Mouse (Mus musculus): ENCODE results near the gene Asna1.
A peak's percentile ranks its signal among the peaks of the same experiment; 100 is the strongest.

The Asna1 gene

DNA sequence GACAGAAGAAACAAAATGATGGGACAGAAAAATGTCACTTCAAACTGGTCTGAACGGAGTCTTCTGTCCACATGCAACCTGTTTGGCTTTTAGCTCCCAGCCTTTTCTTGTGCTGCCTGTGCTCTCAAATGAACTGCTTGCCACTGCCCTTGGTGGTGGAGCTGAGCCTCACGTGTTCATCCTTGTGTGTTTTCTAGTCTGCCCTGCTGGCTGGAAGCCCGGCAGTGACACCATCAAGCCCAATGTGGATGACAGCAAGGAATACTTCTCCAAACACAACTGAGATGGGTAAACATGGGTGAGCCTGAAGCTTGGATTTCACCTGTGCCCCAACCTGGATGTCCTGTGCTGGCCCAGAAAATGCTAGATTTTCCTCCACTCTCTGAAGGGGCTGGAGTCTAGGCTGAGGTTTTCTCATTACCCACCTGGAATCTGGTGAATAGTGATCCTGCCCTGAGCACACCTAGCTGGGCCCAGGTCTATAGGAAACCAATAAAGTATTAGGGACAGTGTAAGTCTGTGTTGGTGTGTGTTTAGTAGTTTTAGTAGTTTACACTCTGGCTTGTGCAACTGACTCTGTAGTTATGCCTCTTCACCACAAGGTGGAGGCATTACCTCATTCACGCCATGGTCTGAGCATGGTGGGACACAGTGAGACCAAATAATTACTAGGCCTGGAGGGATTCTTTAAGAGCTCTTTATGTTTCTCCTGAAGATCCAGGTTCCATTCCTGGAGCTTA is 51.1 kb downstream of the Asna1 start:
- peak; percentile 81 for DNase-seq

DNA sequence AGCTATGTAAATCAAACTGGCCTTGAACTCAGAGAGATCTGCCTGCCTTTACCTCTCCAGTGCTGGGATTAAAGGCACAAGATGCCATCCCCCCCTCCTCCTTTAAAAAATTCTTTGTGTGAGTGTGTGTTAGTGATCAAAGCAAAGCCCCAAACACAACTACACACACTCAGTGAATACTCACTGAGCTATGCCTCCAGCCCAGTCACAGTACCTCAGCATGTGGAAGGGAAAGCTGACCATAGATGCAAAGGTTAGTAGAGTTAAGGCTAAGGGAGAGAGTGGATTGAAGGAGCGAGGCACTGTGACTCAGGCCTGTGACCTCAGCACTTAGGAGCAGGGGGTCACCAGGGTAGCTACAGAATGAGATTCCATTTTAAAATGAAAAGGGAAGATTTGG is 52.0 kb downstream of the Asna1 start:
- DNase-seq, result no peak

DNA sequence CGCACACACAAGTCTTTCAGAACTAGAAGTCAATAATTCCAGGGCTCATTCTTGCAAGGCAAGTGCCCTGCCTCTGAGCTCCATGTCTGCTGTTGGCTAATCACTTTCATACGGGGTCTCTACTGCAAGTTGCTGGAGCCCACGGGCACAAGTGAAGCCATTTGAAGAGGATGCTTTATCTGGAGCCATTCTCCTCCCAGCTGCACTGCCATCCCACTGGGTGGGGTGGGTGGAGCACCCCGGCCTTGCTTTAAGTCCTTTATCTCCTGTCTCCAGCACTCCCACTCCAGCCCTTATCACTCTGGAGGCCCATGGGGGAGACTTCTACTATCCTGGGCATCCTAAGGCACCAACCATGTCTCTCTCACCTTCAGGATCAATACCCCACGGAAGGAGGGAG is 54.2 kb downstream of the Asna1 start:
- DNase-seq, result no peak

DNA sequence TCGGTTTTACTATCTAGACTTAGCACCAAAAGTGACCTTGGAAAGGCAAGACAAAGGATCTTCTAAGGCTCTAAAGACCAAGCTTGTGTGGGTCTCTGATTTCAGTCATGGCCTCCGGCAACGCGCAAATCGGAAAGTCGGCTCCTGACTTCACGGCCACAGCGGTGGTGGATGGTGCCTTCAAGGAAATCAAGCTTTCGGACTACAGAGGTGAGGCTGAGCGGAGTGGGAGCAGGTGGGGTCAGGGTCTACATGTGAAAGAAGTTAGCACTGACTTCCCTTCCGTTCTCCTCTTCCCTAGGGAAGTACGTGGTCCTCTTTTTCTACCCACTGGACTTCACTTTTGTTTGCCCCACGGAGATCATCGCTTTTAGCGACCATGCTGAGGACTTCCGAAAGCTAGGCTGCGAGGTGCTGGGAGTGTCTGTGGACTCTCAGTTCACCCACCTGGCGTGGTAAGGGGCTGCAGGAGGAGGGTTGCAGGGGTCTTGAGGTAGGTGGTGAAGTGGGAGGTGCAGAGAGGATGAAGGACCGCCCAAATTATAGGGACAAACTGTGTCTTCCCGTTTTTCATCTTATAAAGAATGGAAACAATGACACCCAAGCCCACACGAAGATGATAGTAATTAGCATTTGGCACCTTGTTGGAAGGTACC is 54.8 kb downstream of the Asna1 start:
- DNase-seq, result no peak

DNA sequence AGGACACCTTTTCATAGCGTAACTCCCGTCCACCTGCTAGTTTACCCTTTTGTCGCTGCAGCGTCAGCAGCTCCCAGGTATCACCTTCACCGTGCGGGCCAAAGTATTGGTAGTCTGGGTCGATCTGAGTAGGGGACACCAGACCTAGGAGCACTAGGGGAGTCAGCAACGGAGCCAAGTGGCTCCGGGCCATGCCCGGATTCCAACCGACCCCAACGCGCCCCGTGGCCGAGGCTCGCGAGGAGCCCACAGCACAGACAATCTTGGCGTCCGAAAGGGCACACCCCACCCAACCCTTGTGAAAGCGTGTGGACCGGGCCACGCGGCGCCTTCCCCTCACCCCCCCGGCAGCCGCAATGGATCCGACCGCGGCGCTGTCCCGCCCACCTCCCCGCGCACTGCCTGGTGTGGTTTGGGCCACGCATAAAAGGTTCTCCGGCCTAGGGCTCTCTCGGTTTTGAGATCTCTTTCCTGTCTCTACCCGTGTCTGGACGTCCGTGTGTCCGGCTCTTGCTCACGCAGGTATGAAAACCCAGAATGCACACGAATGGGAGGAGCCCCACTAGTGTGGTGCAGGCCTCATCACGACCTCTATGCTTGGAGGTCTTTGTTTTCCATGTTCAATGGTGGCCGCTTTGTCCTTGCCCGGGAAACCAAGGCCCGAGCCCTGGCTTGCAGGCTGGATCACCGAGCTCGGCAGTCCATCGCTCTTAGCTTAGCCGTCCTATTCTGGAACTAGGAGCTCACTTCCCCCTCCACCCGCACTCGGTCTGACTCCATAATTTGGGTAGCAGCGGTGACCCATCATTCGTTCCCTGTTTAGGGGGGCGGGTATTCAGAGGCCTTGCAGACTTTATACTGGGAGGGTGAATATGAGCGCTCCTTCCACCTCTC is 55.6 kb downstream of the Asna1 start, which contains the start of the genes Gm49661, Prdx2 and Rnaseh2a:
TSS of gene Gm49661 (minus strand) at position 193 of the 894 bp plus-strand sequence.
TSS of gene Prdx2 (plus strand) at position 347 of the 894 bp plus-strand sequence.
TSS of gene Rnaseh2a (minus strand) at position 527 of the 894 bp plus-strand sequence.
- DNase-seq, result peak; percentile 80

DNA sequence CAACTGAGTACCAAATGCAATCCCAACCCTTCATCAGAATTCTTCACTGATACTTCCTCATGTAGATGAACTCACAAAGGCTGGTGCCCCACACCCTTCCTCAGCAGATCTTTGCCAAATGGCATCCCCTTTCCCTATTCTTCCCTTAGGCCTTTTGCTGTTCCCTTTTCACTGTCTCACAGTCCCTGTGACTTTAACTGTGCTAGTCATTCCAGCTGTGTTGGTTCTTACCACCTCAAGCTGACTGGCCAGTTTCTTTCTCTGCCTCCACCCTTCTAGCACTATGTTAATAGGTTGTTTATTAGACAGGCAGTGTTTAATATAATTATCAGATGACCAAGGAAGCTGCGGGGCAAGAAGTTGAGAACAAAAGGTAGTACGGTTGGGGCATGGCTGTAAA is 56.4 kb downstream of the Asna1 start:
- no peak for DNase-seq
